Mouse (Mus musculus): Measurements from ENCODE around the gene Fry.

The Fry gene

GRCm38 (mm10) chr5:150275314-150275713, 156.9 kb downstream of the Fry start:
- DNase-seq (ENCODE audit: low spot score): no peak

DNA sequence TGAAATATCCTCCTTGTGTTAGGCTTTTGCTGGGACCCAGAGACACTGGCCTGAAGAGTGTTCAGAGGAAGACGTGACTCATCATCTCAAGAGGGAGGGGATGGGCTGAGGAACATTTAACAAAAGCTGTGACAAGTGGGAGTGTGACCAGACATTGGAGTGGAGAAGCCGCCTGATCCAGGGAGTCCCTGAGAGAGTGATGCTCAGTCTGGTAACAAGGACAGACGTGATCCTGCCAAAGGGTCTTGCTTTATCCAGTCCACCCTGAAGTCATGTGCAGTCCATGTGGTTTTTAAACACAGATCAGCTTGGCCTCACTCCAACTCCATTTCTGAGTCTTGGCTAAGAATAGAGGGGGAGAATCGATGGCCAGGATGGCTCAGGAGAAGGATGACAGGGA, 158.2 kb downstream of the Fry start:
- DNase-seq (ENCODE audit: low spot score): no peak

DNA sequence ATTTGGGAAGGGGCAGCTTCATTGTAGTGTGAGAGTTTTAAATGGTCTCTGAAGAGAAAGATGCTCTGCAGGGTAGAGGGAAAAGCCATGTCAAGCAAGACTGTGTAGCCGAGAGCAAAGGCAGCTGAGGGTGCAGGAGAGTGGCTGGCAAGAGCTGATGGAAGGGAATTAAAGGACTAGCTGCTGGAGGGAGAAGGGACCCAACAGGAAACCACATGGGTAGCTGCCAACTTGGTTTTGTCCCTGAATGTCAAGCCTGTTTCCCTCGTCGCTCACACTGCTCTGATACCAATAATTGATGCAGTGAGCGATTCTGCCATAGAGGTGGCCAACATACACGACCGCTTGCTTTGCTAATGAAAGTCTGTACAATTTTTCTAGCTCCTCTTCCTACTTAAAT, 160.9 kb downstream of the Fry start:
- no peak for DNase-seq (ENCODE audit: low spot score)

DNA sequence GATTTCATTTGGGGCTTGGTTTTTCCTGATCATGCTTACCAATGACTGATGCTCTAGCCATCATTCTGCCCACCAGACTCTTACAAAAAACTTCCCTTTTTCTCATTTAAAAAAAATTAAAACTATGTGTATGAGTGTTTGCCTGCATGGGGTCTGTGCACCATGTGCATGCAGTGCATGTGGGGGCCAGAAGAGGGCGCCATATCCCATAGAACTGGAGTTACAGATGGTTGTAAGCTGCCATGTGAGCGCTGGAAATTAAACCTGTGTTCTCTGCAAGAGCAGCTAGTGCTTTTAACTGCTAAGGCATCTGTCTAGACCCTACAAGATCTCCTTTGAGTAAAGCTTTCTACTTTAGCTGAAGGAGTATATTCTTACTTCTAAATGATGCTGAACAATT, 162.6 kb downstream of the Fry start:
- no peak for DNase-seq (ENCODE audit: low spot score)

DNA sequence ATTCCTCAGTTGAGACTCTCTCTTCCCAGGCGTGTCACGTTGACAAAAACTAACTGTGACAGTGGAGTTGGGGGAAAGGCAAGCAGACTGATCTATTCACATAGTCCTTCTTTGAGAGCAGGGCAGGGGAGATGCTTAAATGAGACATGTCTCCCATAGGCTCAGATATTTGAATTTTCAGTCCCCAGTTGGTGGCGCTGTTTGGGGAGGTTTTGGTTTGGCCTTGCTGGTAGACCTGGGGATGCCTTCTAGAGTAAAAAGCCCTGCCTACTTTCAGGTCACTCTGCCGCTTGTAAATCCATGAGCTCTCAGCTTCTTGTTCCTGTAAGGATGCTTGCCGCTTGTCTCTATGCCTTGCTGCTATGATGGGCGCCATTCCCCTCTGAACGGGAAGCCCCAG, 163.6 kb downstream of the Fry start:
- DNase-seq (ENCODE audit: low spot score): no peak

DNA sequence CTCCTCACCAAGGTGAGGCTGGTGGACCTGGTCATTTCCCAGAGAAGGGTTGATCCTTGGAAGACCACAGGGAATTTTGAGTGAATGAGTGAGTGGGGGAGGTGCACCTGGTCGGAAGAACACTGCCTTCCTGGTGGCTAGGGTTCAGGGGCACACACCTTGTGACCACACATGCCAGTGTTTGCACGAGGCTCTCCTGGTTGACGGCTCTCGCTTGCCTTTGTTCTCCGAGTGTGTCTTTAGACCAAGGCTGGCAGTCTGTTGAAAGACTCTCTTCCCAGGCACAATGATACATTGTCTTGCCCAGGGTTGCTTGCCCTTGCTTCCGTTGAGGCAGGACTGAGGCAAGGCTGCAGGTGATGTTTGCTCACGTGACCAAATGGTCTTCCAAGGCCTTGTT, 169.5 kb downstream of the Fry start:
- DNase-seq (ENCODE audit: low spot score): no peak

DNA sequence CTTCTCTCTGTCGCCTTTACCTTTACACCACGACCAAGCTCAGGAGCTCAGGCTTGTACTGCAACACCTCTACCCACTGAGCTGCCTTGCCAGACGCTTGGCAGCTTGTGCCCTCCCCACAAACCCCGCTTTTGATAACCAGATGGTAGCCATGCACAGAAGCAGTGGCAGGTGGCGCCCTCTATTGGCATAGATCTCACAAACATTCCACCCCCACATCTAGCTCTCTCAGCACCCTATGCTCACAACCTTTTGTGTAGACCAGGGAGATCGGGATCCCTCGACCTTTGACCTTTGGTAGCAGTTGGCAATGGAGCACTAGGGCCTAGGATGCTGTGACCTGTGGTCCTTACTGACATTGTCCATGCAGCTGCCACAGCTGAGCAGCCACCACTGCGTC, 171.2 kb downstream of the Fry start:
- no peak for DNase-seq (ENCODE audit: low spot score)

DNA sequence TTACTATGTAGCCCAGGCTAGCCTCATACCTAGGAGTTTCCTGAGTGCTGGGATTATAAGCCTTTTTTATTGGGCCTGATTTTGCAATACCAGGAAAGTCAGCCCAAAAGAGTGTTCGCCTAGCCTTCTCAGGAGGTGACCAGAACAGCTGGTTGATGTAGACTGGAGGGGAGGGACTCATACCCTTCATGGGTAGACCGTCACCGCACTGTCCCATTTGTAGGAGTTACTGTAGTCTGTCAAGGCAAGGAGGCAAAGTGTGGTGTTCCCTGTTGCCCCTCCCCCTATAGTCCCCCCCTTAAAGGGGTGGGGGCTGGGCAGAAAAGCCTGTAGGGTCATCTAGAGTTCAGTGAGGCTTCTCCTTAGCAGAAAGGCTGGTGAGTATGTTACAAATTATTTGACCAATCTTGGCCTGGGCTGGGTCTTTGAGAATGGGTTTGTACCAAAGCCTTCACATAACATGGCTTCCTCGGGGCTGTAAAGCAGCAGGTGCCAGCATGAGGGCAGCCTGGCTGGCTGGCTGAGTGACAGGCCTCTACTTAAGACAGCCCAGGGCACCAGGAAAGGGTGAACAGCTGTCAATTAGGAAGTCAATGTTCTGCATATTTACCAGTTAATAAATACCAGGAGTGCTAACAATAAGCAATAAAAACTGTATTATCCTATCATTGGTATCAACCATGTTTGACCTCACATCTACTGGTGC, 172.2 kb downstream of the Fry start:
- DNase-seq (ENCODE audit: low spot score): no peak

DNA sequence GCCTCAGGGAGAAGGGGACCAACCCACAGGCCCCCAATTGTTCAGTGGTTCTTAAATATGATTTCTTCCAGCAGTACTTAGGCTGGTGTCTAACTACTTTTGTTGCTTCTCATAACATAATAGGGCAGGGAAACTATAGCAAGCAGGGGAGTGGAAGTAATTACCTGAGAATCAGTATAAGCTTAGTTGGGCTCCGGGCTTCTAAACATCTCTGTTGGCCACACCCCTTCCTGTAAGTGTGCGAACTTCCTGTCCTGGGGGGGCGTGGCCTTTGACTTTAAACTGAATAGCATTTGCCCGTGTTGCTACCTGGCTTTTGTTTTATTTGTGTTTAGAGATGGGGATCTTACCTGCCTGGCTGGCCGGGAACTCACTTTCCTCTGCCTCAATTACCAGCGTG, 172.8 kb downstream of the Fry start:
- DNase-seq (ENCODE audit: low spot score): no peak

- DNase-seq (ENCODE audit: low spot score): no peak
Observed at GRCm38 (mm10) chr5:150292186-150292585, 173.7 kb downstream of the Fry start.

DNA sequence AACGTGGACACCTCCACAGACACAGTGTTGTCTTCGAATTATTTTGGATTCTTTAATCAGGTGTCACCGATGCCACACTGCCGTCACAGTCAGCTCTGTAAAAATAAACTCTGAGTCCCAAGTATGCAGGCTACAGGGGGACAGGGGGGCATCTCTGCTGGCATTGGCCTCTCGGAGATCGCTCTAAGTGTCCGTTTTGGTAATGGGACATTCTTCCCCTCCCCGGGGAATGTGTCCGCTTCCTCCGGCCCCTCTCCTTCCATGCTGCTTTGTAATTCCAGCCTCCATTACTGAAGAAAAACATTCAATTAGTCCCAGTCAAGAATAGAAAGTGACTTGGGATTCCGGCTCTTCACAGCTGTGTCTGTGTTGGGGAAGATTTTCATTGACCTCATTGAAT, 175.9 kb downstream of the Fry start:
- DNase-seq (ENCODE audit: low spot score): no peak

- DNase-seq (ENCODE audit: low spot score): no peak
Observed at GRCm38 (mm10) chr5:150295096-150295495, 176.7 kb downstream of the Fry start.

DNA sequence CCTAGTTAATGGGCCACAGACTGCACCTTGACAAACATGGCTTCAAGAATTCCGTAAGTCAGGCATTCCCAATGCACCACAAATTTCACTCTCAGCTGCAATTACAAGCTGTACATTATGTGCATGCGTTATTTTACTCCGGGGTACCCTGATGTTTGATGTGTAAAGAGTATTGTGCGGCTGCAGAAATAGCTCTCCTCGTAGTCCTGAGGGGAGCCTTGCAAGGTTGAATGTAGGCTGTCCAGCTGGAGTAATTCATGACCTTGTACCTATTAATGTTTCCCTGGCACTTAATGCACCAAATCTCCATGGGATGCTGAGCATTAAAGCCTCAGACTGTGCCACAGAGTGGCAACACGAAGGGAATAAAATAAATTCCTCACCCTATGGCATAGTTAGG, 180.5 kb downstream of the Fry start:
- no peak for DNase-seq (ENCODE audit: low spot score)

DNA sequence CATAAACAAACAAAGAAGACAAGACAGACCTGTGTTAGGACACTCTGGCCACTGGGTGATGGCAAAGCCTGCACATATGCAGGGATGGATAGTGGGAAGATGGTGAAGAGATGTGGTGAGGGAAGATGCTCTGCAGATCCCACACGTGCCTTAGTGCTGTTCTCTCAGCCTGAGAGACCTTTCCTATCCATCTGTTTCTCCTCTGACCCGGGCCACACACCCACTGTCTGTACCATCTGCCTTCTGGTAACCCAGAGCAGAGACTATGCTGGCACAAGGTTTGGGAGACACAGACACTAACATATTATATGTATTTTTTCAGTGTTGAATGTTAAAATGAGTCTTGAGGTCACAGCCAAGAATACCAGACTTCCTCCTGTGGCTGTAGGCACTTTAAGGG, 183.7 kb downstream of the Fry start:
- DNase-seq (ENCODE audit: low spot score): no peak

DNA sequence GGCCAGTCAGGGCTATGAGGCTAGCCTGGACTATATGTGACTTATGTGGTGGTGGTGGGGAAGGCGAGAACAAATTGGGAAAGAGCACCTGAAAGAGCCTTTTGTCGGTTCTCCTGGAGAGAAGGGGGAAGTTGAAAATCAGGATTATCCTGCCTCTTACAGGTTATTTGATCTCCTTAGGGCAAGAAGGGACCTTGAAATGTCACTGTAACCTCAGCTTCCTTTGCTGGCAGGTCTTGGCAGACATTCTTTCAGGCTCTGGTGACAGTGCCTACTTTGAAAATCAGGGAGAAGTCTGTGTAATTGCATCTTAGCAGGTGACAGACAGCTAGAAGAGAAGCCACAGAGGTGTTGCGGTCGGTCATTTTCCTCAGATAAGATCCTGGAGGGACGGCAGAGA, 184.6 kb downstream of the Fry start:
- DNase-seq (ENCODE audit: low spot score): no peak

DNA sequence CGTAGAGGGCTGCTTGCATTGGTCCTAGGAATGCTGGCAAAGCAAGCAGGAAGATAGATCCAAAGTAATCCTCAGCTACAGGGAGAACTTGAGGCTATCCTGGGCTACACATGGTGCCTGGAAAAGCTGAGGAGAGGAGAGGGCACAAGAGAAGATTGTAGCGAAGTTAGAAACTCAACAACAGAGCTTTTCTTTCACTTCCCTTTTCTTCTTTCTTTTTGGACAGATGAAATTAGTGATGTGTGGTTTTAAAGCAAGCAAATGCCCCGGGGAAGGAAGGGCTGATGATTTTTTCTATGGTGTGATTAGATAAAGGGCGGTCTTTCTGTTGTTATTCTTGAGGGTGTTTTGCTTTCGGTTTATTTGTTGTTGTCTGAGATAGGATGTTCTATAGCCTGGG, 188.1 kb downstream of the Fry start:
- DNase-seq (ENCODE audit: low spot score): no peak

DNA sequence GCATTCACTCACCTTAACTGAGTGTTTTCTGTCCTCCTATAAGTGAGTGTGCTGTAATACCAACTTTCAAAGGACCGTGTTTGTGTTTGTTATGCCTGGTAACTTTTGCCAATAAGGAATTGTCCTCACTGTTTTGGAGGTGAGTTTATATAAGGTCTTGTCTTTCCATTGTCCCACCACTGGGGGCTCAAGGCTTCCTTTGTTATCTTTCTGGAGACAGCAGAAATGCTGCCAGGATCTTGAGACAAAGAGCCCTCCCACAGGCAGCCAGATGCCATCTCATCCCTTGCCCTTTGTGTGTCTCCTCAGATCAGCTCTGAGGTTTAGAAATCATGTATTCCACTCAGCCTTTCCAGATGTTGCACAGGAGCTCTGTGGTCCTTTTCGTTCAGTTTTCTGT, 194.8 kb downstream of the Fry start:
- DNase-seq (ENCODE audit: low spot score): no peak

DNA sequence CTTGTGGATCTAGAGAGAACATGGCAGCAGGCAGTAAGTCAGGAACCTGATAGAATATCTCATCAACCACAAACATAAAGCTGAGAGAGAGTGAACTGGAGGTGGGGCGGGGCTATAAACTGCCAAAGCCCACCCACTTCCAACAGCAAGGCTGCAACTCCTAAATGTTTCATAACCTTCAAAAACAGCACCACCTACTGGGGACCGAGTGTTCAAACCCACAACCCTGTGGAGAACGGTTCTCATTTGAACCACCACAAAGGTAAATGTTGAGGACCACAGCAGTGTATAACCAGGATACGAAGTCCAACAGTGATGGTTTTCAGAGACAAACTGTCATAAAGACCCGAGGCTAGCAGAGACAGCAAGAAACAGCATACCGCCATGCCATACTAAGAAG, 196.1 kb downstream of the Fry start:
- no peak for DNase-seq (ENCODE audit: low spot score)

GRCm38 (mm10) chr5:150325411-150325810, 207.0 kb downstream of the Fry start:
- no peak for DNase-seq (ENCODE audit: low spot score)

GRCm38 (mm10) chr5:150328686-150329085, 210.2 kb downstream of the Fry start:
- no peak for DNase-seq (ENCODE audit: low spot score)

DNA sequence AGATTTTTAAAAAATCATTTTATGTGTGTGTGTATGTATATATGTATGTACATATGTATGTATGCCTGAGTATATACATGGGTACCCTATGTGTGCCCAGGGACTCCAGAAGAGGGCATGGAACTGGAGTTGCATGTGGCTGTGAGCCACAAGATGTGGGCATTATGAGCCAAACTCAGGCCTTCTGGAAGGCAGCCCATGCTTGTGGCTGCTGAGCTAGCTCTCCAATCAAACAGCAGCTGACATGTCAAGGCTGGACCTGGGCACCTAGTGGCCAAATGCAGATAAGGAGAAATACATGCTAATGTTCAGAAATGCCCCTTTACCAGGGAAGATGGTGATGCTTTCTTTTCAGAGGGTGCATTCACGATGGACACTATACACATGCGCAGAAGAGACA, 213.4 kb downstream of the Fry start:
- DNase-seq (ENCODE audit: low spot score): no peak

DNA sequence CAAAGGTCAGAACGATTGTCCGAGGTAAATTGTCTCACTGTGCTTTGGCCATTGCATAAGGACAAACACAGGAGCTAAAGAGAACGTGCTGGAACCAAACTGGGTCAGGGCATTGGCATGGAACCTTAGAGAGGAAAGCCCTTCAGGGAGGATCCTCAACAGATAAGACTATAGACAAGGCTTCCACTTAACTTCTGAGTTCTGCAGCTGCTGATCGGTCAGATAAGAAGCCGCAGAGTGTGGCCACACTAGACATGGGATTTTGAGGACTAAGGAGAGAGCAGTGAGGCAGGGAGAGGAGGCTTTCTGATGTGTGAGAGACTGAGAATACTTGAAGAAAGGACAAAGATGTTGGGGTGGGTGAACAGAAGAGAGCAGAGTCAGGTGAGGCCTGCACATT, 214.4 kb downstream of the Fry start:
- no peak for DNase-seq (ENCODE audit: low spot score)

DNA sequence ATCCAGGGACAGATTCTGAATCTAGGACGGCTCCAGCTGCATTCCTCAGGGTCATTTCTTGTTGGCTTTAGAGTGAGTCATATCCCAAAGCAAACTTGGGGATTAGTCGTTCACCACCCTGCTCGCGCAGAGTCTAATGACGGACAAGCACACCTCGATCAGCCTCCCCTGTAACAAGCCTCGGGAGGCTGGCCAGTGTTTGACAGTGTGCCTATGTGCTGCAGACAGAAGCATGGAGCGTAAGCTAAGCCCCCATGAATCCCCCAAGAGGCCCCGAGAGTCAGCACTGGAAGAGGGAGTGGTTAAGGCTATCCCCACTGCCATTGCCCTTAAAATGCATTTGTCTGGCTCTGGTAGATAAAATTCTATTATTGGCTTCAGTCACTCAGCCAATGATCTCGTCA, 214.9 kb downstream of the Fry start:
- no peak for DNase-seq (ENCODE audit: low spot score)

- DNase-seq (ENCODE audit: low spot score): no peak
Observed at GRCm38 (mm10) chr5:150336451-150336850, 218.0 kb downstream of the Fry start.

DNA sequence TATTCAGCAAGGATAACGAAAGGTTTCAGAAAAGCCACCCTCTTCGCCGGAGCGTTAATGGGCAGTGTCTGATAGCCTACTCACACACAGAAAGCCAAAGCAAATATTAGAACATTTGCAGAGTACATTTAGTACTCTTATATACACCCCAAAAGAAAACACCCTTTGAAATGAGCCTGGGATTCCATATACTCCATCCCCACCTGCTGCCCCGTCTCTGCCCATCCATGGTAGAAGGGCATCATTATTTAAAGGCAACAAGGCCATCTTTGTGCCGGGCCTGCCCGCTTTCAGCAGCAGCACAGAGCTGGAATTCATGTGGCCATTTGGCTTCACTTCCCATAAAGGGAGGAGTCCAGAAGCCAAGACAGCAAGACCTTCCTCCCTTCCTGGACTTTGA, 219.3 kb downstream of the Fry start:
- peak; percentile 34 for DNase-seq (ENCODE audit: low spot score)
